Mouse (Mus musculus) forebrain, embryonic 13.5 days (tissue): ENCODE results near the gene Lbx2. TPM values are rescaled to one million over a fixed set of nuclear protein-coding genes. Genes with fewer than 3 reads are reported as not detected.

Source experiments
- ATAC-seq: fragments of 200-750 bp; cut with Nextera tagmentation; 2 replicates; pipeline ENCODE4 v1.8.0; 2017
- H3K27ac ChIP-seq: fragments of 300-500 bp; sonication (generic); 2 replicates; pipeline ENCODE4 v1.5.1; 2015; ENCODE audit warnings: inconsistent platforms, mild to moderate bottlenecking, moderate library complexity
- H3K27me3 ChIP-seq: fragments of 300-500 bp; sonication (generic); 2 replicates; pipeline ENCODE4 v1.6.1; 2015; ENCODE audit warnings: mild to moderate bottlenecking, inconsistent platforms
- H3K36me3 ChIP-seq: fragments of 300-500 bp; sonication (generic); 2 replicates; pipeline ENCODE4 v1.6.1; 2015; ENCODE audit warnings: mild to moderate bottlenecking, inconsistent platforms; ENCODE audit not compliant: poor library complexity, severe bottlenecking
- H3K4me1 ChIP-seq: fragments of 300-500 bp; sonication (generic); 2 replicates; pipeline ENCODE4 v1.6.1; 2015; ENCODE audit warnings: inconsistent platforms
- H3K4me2 ChIP-seq: fragments of 300-500 bp; sonication (generic); 2 replicates; pipeline ENCODE4 v1.6.1; 2015; ENCODE audit warnings: inconsistent platforms, mild to moderate bottlenecking, moderate library complexity
- H3K4me3 ChIP-seq: fragments of 300-500 bp; sonication (generic); 2 replicates; pipeline ENCODE4 v1.5.1; 2015; ENCODE audit warnings: mild to moderate bottlenecking, inconsistent platforms
- H3K9ac ChIP-seq: fragments of 300-500 bp; sonication (generic); 2 replicates; pipeline ENCODE4 v1.6.1; 2015; ENCODE audit warnings: mild to moderate bottlenecking, inconsistent platforms
- H3K9me3 ChIP-seq: fragments of 300-500 bp; sonication (generic); replicated peaks from 2 replicates; pipeline ENCODE4 v1.6.1; 2016; ENCODE audit warnings: inconsistent platforms
- WGBS: fragments of 180-500 bp; shearing (Covaris S2); methylation state at CpG from one replicate; pipeline ENCODE4 v1.1.7; 2015; 5-methylcytosine and 5-hydroxymethylcytosine counted together
- polyA plus RNA-seq: library from polyadenylated mRNA; unstranded; fragments of >200 nt; fragmentation: Nextera tagmentation; extraction: Ambion mirVana; gene quantifications from 2 replicates; pipeline ENCODE4 v1.2.1, GENCODE M21; 2015

Gene Lbx2
- polyA plus RNA-seq, 1 experiment from 2014 or later, result 0.46 TPM

GRCm38 (mm10) chr6:83117165-83117438 is 30.9 kb downstream of the Lbx2 start:
- Histone ChIP-seq H3K4me2 (peak overlapping the region; percentile 99), H3K4me3 (peak overlapping the region; percentile 89; the same call in 1 of the 2 replicates), H3K4me1 (peaks cover 60% of the 10 kb centered on the region), H3K9ac (peak overlapping the region; percentile 95), H3K36me3 (peaks cover 32% of the 10 kb centered on the region), H3K27ac (no peak overlapping the region), H3K9me3 (no peaks in the 10 kb centered on the region), H3K27me3 (no peaks in the 10 kb centered on the region)
- WGBS, result 90% methylated on average over 4 of the region's 4 CpGs
- no peak for ATAC-seq

- WGBS, result 88% methylated on average over 13 of the region's 13 CpGs
- Histone ChIP-seq H3K4me2 (no peak overlapping the region), H3K36me3 (peaks cover 32% of the 10 kb centered on the region), H3K27ac (peak overlapping the region; percentile 35; the same call in 1 of the 2 replicates), H3K4me1 (peaks cover 65% of the 10 kb centered on the region), H3K27me3 (no peaks in the 10 kb centered on the region), H3K4me3 (no peak overlapping the region), H3K9me3 (no peaks in the 10 kb centered on the region), H3K9ac (no peak overlapping the region)
- no peak for ATAC-seq
Observed at GRCm38 (mm10) chr6:83117616-83118015, 31.4 kb downstream of the Lbx2 start.

GRCm38 (mm10) chr6:83118369-83118768 is 32.2 kb downstream of the Lbx2 start:
- H3K4me1 ChIP-seq, result peaks cover 72% of the 10 kb centered on the region
- H3K9ac ChIP-seq, result no peak overlapping the region
- no peak overlapping the region for H3K4me3 ChIP-seq
- peak overlapping the region; percentile 35; the same call in 1 of the 2 replicates for H3K27ac ChIP-seq
- ATAC-seq, result no peak
- 85% methylated on average over 11 of the region's 11 CpGs for WGBS
- H3K27me3 ChIP-seq, result no peaks in the 10 kb centered on the region
- H3K4me2 ChIP-seq, result no peak overlapping the region
- H3K9me3 ChIP-seq, result no peaks in the 10 kb centered on the region
- peaks cover 32% of the 10 kb centered on the region for H3K36me3 ChIP-seq

GRCm38 (mm10) chr6:83118825-83119733 is 32.9 kb downstream of the Lbx2 start:
- peak overlapping the region; percentile 95; the same call in 1 of the 2 replicates for H3K9ac ChIP-seq
- WGBS, result 84% methylated on average over 14 of the region's 14 CpGs
- H3K36me3 ChIP-seq, result peaks cover 32% of the 10 kb centered on the region
- no peaks in the 10 kb centered on the region for H3K27me3 ChIP-seq
- peaks cover 80% of the 10 kb centered on the region for H3K4me1 ChIP-seq
- H3K4me2 ChIP-seq, result peak overlapping the region; percentile 96
- H3K4me3 ChIP-seq, result peak overlapping the region; percentile 79
- H3K27ac ChIP-seq, result peak overlapping the region; percentile 25; the same call in 1 of the 2 replicates
- ATAC-seq, result no peak
- H3K9me3 ChIP-seq, result no peaks in the 10 kb centered on the region

GRCm38 (mm10) chr6:83119734-83120051 is 33.5 kb downstream of the Lbx2 start:
- peaks cover 32% of the 10 kb centered on the region for H3K36me3 ChIP-seq
- WGBS, result 79% methylated on average over 7 of the region's 7 CpGs
- H3K4me3 ChIP-seq, result peak overlapping the region; percentile 79
- no peak for ATAC-seq
- peaks cover 81% of the 10 kb centered on the region for H3K4me1 ChIP-seq
- H3K4me2 ChIP-seq, result peak overlapping the region; percentile 96
- no peak overlapping the region; the same call in 1 of the 2 replicates for H3K27ac ChIP-seq
- no peaks in the 10 kb centered on the region for H3K27me3 ChIP-seq
- no peaks in the 10 kb centered on the region for H3K9me3 ChIP-seq
- H3K9ac ChIP-seq, result peak overlapping the region; percentile 95

GRCm38 (mm10) chr6:83120930-83121862 is 35.0 kb downstream of the Lbx2 start, which contains the start of gene Wbp1:
Gene Wbp1, minus strand, starts transcription at chr6:83121559.
- peak within 1 kb of the TSS; percentile 96 for H3K9ac ChIP-seq
- WGBS, result under 1% methylated on average over 38 of the region's 38 CpGs
- no peaks in the 10 kb centered on the region for H3K9me3 ChIP-seq
- ATAC-seq, result peak; percentile 95
- H3K4me2 ChIP-seq, result peak within 1 kb of the TSS; percentile 96
- H3K4me3 ChIP-seq, result peak within 1 kb of the TSS; percentile 79
- H3K36me3 ChIP-seq, result peaks cover 32% of the 10 kb centered on the region
- peak within 1 kb of the TSS; percentile 99 for H3K27ac ChIP-seq
- no peaks in the 10 kb centered on the region for H3K27me3 ChIP-seq
- peaks cover 76% of the 10 kb centered on the region for H3K4me1 ChIP-seq

GRCm38 (mm10) chr6:83121863-83122710 is 35.9 kb downstream of the Lbx2 start:
- Histone ChIP-seq H3K9ac (peak overlapping the region; percentile 96), H3K4me1 (peaks cover 67% of the 10 kb centered on the region), H3K4me2 (peak overlapping the region; percentile 96), H3K9me3 (no peaks in the 10 kb centered on the region), H3K36me3 (peaks cover 27% of the 10 kb centered on the region), H3K27ac (peak overlapping the region; percentile 99), H3K4me3 (peak overlapping the region; percentile 79), H3K27me3 (no peaks in the 10 kb centered on the region)
- ATAC-seq, result peak; percentile 11
- 1% methylated on average over 51 of the region's 52 CpGs for WGBS

GRCm38 (mm10) chr6:83122961-83123360 is 36.8 kb downstream of the Lbx2 start:
- peaks cover 60% of the 10 kb centered on the region for H3K4me1 ChIP-seq
- 83% methylated on average over 5 of the region's 5 CpGs for WGBS
- peaks cover 19% of the 10 kb centered on the region for H3K36me3 ChIP-seq

GRCm38 (mm10) chr6:83124851-83125312 is 38.7 kb downstream of the Lbx2 start:
- under 1% methylated on average over 30 of the region's 30 CpGs for WGBS
- ATAC-seq, result peak; percentile 12
- H3K27me3 ChIP-seq, result no peaks in the 10 kb centered on the region
- H3K4me2 ChIP-seq, result peak overlapping the region; percentile 91
- peak overlapping the region; percentile 72 for H3K4me3 ChIP-seq
- H3K27ac ChIP-seq, result peak overlapping the region; percentile 40
- H3K9ac ChIP-seq, result peak overlapping the region; percentile 77
- H3K36me3 ChIP-seq, result no peaks in the 10 kb centered on the region
- H3K4me1 ChIP-seq, result peaks cover 42% of the 10 kb centered on the region
- H3K9me3 ChIP-seq, result no peaks in the 10 kb centered on the region

More at GRCm38 (mm10) chr6:83122961-83123360, 36.8 kb downstream of the Lbx2 start:
- ATAC-seq, result no peak
- Histone ChIP-seq H3K9ac (peak overlapping the region; percentile 96), H3K4me3 (no peak overlapping the region), H3K9me3 (no peaks in the 10 kb centered on the region), H3K27me3 (no peaks in the 10 kb centered on the region), H3K27ac (peak overlapping the region; percentile 99; the same call in 1 of the 2 replicates), H3K4me2 (peak overlapping the region; percentile 96)

GRCm38 (mm10) chr6:83125331-83125730 is 39.2 kb downstream of the Lbx2 start, which contains the start of gene Ino80b:
Gene Ino80b, minus strand, starts transcription at chr6:83125431.
- Histone ChIP-seq H3K27me3 (no peaks in the 10 kb centered on the region), H3K9me3 (no peaks in the 10 kb centered on the region), H3K36me3 (no peaks in the 10 kb centered on the region)

GRCm38 (mm10) chr6:83127419-83127818 is 41.3 kb downstream of the Lbx2 start:
- H3K4me3 ChIP-seq, result no peak overlapping the region
- H3K36me3 ChIP-seq, result no peaks in the 10 kb centered on the region
- ATAC-seq, result no peak
- no peaks in the 10 kb centered on the region for H3K9me3 ChIP-seq
- H3K4me2 ChIP-seq, result no peak overlapping the region
- no peak overlapping the region for H3K9ac ChIP-seq
- H3K27me3 ChIP-seq, result no peaks in the 10 kb centered on the region
- 96% methylated on average over 5 of the region's 5 CpGs for WGBS
- H3K4me1 ChIP-seq, result peaks cover 26% of the 10 kb centered on the region
- no peak overlapping the region for H3K27ac ChIP-seq

More at GRCm38 (mm10) chr6:83125331-83125730, 39.2 kb downstream of the Lbx2 start, which contains the start of gene Ino80b:
- H3K27ac ChIP-seq, result peak within 1 kb of the TSS; percentile 40
- H3K4me3 ChIP-seq, result peak within 1 kb of the TSS; percentile 72
- peaks cover 38% of the 10 kb centered on the region for H3K4me1 ChIP-seq
- peak within 1 kb of the TSS; percentile 77 for H3K9ac ChIP-seq
- 15% methylated on average over 5 of the region's 5 CpGs for WGBS
- H3K4me2 ChIP-seq, result peak within 1 kb of the TSS; percentile 91
- no peak for ATAC-seq
